Mouse (Mus musculus) cerebellum, postnatal 10 days (tissue): ENCODE results near the gene Rph3a.
"Not testable (repeated sequence)": the region's sequence is repeated elsewhere in the genome, so short reads cannot be mapped to it uniquely, and the experiment has no call there.

Source experiments
- DNase-seq, 2 experiments: peaks; one replicate each; pipeline ENCODE4 v3.0.0; 2021; ENCODE audit warnings: mixed read lengths in 2 of 2

Gene Rph3a

DNA sequence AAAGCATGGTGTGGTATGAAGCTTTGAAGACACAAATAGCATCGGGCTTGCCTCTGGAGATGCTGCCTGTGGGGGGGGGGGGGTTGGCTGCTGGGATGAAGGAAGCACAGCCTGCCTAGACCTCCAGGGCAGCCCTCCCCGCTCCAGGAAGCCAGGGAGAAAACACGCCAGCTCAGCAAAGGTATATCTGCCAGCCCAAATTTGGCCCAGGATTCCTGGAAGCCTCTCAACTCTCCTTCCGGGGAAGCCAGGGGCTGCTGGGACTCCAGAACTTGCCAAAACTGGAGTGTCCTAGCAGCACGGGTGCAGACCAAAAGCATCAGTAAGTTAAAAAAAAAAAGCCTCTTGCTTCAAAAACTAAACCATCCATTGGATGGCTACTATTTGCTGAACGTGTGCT lies 37.6 kb downstream of the Rph3a start:
- DNase-seq = peak; percentile 81 to 83

DNA sequence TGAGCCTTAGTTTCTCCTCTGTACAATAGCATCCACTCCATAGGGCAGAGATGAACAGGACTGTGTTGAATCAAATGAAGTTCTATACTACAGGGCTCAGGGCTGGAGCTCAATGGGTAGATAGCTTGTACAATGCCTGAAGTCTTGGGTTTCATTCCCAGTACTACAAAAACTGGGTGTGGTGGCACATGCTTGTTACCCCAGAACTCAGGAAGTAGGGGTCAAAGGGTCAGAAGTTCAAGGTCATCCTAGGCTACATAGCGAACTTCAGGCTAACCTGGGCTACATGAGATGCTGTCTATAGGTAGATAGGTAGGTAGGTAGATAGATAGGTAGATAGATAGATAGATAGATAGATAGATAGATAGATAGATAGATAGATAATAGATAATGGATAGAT lies 38.6 kb downstream of the Rph3a start:
- DNase-seq = no peak

DNA sequence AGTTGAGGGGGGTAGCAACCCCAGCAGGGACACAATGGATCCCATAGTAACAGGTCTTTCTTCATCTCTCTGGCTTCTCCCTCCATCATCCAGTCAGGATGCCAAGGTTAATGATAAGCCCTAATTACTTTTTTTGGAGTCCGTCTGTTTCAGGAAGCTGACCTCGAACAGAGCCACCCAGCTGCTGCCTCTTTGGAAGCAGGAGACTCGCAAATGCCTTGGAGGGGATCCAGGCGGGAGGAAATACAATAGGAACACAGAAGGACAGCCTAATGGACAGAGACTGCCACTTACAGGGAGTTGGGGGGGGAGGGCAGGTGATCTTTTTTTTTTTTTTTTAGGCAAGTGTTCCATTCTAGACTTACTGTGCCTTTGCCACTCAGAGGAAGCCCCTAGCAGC lies 40.2 kb downstream of the Rph3a start:
- peak; percentile 91 to 92 for DNase-seq

DNA sequence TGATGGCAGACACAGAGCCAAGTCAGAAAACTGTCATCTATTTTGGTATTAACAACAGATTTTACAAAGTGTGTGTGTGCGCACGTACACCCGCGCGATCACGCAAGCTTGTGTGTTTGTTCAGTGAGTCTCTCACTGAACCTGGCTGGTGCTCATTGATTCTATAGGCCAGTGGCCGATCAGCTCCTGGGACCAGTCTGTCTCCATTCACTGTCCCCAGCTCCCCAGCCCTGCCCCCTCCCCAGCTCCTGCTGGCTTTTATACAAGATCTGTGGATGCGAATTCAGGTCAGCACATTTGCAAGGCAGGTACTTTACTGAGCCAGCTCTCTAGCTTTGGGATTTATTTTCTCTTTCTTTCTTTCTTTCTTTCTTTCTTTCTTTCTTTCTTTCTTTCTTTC lies 41.1 kb downstream of the Rph3a start:
- no peak for DNase-seq

DNA sequence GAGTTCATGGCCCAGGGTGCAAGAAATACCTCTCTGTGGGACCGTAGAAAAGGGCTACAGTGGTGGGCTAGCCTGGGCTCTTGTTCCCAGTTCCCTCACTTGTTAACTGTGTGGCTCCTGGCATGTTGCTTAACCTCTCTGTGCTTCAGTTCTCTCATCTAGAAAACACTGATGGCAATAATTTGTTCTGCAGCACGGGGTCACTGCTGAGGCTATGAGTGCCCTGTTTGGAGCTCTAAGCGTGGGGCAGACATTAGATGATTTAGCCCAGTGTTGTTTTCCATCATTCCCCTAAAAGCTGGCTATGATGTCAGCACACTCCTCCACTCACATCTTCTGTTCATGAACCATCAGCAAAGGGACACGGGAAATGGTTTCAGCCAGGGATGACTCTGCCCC lies 41.8 kb downstream of the Rph3a start:
- DNase-seq = peak in 1 of 2 experiments; percentile 43

DNA sequence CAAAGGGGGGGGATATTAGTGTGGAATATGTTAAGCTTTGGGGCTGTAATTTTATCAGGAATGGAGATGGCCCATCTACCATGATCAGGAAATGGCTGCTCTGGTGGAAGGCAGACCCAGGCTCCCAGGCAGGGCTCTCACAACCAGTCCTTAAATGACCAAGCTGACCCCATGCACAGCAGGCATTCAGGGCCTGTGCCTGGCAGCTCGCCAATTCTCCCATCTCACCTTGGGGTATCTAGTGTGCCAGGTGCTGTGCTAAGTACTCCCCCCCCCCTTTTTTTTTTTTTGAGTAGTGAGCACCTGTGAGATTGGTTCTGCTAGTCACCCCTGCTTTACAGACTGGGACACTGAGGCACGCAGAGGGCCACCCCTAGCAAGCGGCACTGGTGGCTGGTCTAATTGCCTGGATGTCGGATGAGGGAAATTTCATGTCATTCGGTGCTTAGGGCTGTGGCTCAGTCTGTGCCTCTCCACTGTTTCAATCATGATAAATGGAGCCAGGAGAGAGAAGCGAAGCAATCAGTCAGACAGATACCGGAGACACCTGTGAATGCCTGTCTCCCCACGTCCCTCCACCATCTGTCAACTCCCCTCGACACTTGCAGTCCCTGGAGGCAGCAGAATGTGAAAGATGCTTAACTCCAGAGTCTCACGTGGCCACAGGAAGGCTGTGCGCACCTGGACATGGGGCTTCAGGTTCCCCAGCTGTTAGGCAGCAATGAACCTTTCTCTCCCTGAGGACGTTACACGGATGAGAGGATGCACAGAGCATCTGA lies 42.3 kb downstream of the Rph3a start:
- peak; percentile 47 to 50 for DNase-seq

DNA sequence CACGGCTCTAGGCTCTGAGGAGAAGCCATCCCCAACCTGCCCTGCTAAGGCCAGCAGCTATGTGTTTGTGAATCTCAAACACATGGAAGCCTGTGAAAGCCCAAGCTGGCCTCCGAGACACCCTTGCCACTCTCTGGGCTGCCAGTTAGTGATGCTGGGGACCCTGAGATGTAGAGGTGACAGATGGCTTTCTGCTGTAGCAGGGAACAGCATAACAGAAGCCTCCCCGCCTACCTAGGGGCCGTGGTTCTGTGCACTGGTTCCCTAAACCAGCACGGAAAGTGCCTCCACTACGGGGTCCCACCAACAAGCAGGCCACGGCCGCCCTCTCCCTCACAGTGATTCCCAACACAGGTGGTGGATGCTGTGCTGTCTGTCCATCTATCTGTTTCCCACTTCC lies 43.0 kb downstream of the Rph3a start:
- peak; percentile 36 to 39 for DNase-seq

DNA sequence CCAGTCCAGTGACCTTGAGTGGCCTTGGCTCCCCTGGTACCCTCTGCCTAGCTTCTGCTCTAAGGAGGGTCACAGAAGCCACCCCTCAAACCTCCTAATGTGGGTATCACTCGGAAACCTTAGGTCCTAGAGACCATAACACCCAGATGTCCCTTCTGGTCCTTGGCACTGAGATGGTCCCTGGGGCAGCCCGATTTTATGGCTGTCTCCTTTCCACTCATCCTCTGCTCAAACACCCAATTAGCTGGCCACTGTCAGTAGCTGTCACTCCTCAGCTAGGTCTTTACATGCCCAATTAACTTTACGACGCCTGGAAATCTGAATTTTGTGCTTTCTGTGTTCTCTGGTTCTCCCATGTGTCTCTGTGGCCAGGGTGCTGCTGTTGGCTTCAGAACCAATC lies 43.7 kb downstream of the Rph3a start:
- peak; percentile 68 to 77 for DNase-seq

DNA sequence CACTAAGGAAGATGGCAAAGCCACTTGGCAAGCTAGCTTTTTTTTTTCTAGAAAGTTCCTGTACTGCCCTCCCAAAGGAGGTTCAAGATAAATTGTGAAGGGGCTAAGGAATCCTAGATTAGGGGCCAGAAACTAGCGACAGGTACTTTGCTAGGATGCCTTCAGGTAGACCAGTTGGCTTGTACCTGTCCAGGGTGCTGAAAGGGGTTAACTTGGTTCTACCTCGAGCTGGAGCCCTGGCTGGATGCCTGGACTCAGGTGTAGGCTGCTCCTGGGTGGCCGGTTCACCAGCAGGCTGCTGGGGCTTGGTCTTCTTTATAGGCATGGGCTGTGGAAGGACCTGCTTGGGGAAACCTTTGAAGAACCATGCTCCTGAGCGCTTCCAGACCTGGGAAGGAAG lies 48.9 kb downstream of the Rph3a start:
- DNase-seq = no peak

DNA sequence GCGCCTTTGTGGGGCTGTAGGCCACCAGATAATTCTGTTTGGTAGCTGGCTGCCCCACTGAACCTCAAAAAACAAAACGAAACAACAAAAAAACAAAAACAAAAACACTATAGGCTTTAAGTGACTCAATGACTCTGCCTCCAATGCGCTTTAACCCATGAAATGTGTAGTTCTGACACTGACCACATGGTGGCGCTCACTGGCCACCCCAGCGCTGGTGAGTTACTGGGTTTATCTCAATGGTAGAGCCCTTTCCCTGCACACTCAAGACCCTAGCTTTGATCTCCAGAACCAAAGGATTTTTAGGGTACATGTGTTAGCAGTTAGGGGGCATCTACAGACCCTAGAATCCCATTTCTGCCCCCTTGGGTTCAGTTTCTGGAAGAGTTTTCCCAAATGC lies 55.9 kb downstream of the Rph3a start:
- peak; percentile 79 to 82 for DNase-seq

DNA sequence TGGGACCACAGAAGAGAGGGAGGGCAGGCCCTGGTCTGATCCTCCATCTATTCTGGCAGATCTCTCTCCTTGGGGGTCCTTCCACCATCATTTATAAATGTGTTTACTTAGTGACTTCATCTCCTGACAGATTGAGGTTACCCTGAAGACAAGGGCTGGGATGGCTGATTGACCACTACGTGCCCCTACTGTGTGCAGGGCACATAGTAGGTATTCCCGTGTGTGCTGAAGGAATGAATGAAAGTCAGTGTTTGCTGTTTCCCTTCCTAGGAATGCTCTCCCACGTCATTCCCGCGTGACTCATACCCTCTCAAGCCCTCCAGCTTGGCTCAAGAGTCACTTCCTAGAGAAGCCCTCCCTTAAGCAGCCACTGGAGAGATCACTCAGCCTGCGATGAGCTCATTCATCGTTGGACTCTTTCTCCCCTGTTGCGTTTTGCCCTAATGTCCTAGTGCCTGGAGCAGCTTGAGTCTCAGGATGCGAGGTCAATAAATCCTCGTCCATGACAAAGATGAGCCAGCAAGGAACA lies 57.6 kb downstream of the Rph3a start:
- no peak for DNase-seq

DNA sequence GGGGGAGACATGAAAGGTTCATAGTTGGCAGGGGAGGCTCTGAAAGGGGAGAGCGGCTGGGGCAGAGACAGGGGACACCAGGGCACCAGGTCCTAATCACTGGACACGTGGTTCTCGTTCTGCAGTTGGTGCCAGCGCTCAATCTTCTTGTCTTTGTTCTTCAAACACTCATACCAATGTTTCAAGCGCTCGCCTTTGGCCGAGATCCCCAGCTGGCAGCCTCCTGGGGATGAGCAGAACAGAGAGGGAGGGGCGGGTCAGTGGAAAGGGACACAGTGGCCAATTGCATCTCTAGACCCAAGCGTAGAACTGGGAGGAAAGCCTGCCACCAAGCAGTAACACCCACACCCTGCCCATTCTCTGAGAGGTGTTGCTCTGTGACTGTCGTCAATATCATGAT lies 67.8 kb downstream of the Rph3a start:
- peak in 1 of 2 experiments; percentile 49 for DNase-seq

DNA sequence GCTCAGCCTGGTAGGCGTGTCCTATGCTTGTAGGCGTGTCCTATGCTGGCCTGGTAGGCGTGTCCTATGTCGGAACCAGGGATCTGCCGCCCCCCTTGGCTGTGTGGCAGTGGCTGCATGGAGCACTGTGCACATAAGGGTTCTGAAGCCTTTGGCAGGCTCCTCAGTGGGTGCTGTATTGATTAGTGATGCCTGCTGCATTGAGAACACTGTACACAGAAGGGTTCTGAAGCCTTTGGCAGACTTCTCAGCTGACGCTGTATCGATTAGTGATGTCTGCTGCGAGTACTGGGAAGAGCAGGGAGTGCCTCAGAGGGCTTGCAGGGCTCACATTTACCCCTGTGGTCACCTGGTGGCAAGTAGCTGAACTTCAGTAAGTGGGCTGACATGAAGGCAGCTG lies 71.3 kb downstream of the Rph3a start:
- no peak for DNase-seq

DNA sequence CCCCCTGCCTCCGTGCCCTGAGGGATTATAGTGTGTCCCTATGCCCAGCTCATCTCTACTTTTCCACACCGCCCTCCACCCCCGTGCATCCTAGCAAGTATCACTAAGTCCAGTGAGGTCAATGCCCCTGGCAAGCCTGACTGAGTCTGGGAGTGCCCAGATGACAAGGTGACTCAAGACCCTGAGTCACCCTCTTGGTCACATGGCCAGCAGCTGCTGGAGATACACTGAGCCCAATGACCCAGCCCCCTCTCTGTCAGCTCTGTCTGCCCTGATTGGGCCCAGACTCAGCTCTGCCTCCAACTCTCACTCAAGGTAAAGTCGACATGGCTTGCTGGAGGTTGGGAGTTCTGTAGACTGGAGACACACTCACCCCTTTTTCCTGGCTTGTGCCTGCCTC lies 72.1 kb downstream of the Rph3a start:
- DNase-seq = no peak

DNA sequence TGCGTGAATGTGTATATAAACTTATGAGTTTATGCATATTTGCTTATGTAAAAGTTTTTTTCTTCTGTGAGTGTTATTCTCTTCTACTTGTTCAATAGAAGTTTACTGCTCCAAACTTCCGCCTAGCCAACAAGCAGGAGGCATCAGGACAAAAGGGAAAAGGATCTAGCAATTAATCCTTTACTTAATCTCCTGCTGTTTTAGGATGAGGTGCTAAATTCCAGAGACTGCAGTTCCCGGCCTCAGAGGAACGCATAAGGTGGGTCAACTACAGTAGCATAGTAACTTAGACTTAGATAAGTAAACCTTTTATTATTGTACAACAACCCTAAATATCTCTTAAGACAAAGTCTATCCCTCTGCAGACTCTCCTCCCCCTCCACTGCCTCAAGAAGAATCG lies 75.9 kb downstream of the Rph3a start:
- DNase-seq = no peak

DNA sequence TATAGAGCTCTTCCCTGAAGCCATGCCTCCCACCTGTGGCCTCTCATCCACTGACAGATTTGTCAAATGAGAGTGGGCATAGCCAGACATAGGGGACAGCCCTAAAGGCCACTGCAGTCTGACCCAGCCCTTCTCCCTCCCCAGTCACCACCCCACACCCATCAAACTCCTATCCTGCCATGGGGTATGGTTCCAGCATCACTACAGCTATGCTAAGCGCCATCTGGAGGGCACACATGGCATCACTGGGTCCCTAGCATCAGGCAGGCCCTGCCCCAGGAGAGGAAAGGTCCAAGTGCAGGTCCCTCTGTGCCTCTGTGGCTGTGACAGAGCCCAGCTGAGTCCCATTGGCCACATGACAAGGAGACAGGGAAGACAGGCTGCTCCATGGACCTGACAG lies 82.9 kb downstream of the Rph3a start:
- DNase-seq = peak; percentile 52 to 56

DNA sequence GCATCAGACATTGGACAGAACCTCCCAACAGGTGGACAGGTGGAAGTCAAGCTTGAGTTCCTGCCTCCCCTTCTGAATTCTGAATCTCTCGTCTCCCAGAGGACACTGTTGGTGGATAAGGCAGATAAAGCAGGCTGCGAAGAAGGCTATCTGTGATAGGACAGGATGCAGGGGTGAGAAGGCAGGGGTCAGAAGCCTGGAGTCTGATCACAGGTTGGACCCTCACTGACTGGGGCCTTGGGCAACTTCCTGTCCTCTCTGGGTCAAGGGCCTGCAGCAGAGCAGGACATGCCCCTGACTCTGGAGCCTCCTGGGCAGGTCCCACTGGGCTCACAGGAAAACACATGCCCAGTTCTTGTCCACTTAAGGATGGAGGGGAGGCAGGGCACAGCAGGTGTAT lies 83.6 kb downstream of the Rph3a start:
- not testable (repeated sequence) for DNase-seq

DNA sequence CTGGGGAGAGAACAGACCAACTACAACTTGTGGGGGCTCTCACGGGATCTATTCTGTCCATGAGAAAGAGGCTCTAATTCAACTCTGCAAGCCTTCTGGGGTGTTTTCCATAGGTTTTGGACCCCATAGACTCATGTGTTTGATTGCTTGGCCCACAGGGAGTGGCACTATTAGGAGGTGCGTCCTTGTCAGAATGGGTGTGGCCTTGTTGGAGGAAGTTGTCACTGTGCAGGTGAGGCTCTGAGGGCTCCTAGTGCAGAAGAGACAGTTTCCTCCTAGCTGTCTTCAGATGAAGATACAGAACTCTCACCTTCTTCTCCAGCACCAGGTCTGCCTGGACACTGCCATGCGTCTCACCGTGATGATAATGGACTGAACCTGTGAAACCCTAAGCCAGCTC lies 85.4 kb downstream of the Rph3a start:
- not testable (repeated sequence) for DNase-seq

DNA sequence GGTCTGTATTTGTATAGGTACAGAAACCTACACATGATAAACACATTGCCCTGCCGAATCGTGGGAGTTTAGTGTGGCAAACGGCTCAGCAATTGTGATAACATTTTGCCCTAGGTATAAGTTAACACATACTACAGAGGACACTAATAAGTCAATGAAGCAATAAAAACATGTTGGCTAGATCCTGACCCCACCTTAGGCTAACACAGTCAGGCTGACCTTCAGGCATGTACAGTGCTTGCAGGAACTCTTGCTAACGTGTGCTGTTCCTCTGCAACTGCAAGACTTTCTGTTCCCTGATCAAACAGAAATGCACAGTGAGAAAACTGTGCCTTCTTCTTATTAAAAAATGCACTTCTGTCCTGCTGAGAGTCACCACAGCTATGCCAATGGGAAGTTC lies 85.9 kb downstream of the Rph3a start:
- DNase-seq = no peak

DNA sequence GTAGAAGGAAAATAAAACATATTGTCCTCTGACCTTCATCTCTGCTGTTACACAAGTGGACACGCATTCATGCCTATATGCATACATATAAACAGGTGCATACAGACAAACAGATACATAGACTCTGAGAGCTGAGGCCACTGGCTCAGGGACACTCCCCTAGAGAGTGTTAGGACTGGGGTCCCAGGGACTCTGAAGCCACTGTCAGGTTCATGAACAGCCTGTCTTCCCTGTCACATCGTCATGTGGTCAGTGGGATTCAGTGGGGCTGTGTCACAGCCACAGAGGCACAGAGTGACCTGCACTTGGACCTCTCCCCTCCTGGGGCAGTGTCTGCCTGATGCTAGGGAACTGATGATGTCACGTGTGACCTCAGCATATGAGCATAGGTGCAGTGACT lies 89.6 kb downstream of the Rph3a start:
- DNase-seq = no peak

DNA sequence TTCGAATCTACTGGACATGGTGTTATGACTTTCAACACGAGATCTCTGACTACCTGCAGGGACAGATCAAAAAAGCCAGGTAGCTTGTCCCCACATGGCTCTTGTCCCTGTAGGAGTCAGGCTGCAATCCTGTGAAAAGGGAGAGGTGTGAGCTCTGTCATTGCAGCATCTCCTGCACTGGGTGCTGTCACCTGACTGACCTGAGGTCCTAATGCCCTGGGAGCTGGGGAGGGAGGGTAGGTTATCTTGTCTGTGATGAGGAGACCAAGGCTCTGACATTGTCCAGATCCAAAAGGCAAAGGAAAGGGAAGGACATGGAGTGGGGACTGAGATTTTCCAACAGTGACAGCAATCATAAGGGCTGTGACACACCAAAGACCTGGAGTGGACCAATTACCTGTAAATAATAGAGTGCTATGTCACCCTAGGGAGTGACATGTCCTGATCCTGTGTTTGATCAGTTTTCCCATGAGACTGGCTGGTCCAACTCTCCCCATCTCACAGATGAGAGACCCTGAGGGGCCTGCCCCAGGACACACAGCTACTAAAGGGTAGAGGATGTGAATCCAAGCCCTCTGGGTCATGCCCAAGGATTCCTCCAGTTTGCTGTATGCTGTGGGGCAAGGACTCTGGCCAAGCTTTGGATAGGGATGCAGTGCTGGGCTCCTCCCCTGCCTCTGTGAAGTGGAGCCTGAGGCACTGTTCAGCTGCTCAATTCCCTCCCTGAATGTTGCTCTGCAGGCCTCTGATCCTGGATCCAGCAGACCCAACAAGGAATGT lies 90.5 kb downstream of the Rph3a start:
- not testable (repeated sequence) for DNase-seq

DNA sequence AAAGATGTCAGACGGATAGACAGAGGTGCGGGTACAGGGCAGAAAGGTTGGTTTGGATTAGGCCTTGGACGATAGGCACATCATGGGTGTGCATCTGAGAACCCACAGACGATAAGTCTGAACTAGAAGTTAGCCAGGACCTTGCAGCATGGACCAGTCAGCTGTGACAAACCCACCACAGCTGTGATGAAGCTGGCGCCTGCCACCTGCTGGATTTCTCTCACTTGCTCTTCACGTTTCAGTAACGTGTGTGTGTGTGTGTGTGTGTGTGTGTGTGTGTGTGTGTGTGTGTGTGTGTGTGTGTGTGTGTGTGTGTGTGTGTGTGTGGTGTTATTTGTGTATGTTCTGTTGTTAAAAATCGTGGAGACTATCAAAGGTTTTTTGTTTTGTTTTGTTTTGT lies 95.7 kb downstream of the Rph3a start, which contains the start of gene Oas1d:
Gene Oas1d, plus strand, starts transcription at position 333 of the 400 bp plus-strand sequence.
- DNase-seq = not testable (repeated sequence)

DNA sequence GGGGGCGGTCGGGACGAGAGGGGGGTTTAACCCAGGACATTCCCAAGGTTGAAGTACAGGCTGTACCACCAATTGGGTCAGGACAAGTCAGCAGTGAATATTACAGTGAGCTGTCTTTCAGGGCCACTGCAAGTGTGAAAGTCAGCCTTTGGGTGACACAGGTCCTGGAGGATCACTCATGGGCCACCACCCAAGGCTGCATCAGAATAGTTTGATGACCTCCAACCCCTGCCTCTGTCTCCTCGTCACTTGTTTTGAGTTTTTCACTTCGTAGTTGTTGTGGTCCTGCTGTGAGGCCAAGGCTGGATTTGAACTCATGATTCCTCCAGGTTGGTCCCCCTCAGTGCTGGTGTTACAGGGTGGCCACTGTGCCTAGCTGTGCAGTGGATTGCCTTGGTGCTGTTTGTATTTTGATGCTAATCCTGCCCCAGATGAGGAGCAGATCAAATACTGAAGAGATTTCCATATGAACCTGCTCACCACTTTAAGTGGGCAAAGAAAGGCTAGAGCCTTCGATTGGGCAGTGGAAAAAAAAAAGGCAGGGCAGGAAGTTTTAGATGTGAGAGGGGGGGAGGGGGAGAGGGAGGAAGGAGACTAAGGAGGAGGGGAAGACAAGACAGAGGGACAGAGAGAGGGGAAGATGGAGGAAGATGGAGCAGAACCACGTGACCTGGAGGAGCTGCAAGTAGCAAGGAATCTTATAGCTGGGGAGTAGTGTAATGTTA lies 101.5 kb downstream of the Rph3a start:
- DNase-seq = no peak
